Mouse (Mus musculus) thymus, postnatal 0 days (tissue): Measurements from ENCODE around the gene Cd79b. TPM values are rescaled to one million over a fixed set of nuclear protein-coding genes. Genes with fewer than 3 reads are reported as not detected.

Source experiments
- DNase-seq: peaks from one replicate; pipeline ENCODE4 v3.0.0-alpha.2; 2015; ENCODE audit warnings: low spot score
- polyA plus RNA-seq: library from polyadenylated mRNA; unstranded; fragments of >200 nt; fragmentation: Nextera tagmentation; extraction: Ambion mirVana; gene quantifications from 2 replicates; pipeline ENCODE4 v1.2.1, GENCODE M21; 2015

Gene Cd79b
- polyA plus RNA-seq, 1 experiment from 2014 or later: 38.5 TPM

DNA sequence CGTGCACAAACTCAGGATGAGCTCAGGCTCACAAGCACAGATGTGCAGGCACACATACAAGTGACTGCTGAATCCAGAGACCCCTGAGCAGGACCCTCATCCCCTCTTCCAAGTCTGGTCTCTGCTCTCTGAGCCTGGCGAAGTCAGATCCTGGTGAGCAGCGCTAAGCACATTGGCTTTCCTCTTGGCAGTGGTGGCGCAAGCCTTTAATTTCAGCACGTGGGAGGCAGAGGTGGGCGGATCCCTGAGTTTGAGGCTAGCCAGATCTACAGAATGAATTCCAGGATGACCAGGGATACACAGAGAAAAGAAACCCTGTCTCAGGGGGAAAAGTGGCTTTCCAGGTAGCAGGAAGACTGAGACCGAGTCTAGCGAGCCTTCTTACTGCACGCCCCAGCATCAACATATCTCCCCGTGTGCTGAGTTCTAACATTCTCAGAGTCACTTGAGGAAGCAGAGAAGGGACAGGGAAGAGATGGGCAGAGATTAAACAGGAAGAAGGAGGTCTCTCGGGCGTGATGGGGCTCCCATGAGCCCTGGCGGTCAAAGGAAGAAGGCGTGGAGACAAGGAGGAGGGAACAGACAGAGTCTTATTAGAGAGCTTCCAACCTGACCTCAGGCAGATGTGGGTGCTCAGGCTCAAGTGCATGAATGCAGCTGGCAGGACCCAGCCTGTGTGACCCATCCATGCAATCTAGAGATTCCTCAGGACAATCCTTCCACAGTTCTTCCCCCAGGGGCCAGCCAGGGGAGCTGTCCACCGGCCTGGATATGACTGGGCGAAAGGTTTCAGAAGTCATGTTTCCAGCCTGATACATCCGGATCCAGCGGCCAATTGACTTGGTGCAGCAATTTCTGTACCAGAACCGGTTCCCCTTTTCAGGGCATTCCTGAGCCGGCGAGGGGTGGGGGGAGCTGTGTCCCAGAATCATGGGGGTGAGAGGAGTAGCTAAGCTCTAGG, 4.1 kb upstream of the Cd79b start:
- DNase-seq: peak; percentile 50

DNA sequence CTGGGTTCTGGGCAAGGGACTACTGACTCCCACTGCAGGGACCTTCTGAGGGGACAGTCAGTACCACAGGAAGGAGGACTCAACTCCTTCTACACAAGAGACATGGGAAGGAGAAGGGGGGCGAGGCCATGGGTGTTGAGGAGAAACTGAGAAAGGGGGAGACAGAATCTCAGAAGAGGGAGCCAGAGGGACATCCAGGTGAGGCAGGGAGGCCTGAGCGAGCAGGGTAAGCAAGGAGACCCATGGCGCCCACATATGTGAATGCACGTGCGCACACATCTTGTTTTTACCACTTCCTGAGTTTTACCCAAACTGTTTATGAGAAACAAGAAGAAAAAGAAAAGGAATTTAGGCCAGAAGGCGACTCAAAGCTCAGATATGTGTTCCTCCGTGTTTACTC, 3.2 kb upstream of the Cd79b start:
- DNase-seq: peak; percentile 77

GRCm38 (mm10) chr11:106316416-106316815, 1.9 kb upstream of the Cd79b start:
- no peak for DNase-seq

- DNase-seq: peak; percentile 19
Observed at GRCm38 (mm10) chr11:106313533-106313932, 1.0 kb downstream of the Cd79b start.

GRCm38 (mm10) chr11:106310123-106310522, 4.4 kb downstream of the Cd79b start:
- no peak for DNase-seq

DNA sequence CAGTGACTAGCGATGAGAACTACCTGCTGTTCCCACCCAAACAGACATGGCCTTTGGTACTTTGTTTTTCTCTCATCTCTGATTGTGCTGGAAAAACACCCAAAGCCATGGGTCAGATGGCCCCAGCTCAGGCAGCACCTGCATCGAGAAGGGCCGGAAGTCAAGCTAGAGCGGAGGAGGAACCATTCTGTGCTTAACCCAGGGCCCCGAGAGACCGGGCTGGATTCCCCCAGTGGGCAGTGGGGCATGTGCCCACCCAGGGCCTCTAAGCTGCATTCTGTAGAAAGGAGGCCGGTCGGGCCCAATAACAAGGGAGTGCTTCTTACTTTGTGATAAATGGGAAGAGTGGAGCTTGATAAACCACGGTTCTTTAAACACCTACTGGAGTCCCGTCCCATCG, 6.4 kb downstream of the Cd79b start:
- no peak for DNase-seq

DNA sequence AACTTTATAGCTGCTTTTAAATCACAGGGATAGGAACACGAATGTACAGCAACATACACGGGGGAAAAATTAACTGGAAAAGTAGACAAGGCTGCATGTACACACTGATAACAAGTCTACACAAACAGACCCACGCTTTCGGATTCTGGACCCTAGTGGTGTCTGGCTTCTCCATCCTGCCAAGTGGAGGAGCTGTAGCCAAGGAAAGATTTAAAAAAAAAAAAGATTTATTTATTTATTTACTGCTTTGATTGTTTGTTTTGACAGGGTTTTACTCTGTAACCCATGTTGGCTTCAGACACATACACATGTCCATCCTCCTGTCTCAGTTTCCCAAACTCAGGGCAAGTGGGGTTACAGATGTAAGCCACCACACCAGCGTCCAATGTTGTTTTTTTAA, 7.1 kb downstream of the Cd79b start:
- no peak for DNase-seq

- DNase-seq: no peak
Observed at GRCm38 (mm10) chr11:106306758-106307157, 7.8 kb downstream of the Cd79b start.

DNA sequence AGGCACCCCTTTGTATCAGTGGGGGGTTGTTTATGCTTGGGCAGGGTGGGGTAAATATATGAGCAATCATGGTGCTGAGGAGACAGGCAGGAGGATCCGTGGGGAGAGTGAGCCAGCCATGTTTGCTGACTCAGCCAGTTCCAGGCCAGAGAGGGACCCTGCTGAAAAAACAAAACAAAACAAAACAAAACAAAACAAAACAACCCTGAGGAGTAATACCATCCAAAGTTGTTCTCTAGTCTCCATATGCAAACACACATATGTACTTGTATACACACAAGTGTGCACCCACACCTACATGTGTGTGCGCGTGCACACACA, 8.5 kb downstream of the Cd79b start:
- no peak for DNase-seq

DNA sequence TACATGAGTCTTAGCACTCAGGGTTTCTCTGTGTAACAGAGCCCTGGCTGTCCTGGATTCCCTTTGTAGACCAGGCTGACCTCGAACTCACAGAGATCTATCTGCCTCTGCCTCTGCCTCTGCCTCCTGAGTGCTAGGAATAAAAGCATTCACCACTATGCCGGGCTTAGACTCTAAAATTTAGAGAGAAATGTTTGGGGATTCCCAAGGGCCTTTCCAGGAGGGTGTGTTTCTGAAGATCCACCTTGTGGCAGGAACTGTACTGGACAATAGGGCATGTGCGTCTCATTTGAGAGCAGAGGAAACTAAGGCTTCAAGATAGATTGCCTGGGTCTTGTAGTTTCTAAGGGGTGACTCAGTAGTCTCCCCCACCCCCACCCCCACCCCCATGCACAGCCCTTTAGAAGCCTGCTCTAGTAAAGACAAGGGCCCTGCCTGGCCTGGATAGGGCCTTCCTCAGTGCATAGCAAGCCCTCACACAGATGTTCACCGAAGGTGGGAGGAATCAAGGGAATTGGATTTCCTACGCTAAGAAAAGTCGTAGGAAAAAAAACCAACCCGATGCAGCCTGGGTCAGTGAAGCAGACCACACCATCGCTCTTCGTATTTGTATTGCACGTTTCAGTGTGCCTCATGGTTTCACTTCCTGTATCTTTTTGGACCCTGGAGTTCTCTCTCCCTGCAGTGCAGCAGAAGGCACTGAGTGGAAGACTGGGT, 9.1 kb downstream of the Cd79b start:
- DNase-seq: no peak

DNA sequence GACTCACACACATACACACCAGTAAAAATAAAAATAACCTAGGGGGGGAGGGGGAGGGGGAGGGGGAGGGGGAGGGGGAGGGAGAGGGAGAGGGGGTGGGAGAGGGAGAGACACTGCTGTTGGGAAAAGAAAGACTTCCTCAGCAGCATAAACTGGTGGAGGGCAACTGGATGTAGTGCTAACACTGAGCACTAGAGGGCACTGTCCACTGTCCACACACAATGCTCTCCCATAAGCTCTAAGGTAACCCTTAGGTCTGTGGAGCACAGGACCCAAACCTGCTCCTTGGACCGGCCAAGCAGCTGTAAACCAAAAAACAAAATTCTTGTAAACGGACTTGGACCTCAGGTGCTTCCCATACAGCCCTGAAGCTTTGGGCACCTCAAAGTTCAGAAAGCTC, 11.9 kb downstream of the Cd79b start:
- DNase-seq: peak; percentile 80

GRCm38 (mm10) chr11:106301765-106302164, 12.8 kb downstream of the Cd79b start, which contains the start of gene Gh:
Gene Gh, minus strand, starts transcription at chr11:106301865.
- DNase-seq: no peak

DNA sequence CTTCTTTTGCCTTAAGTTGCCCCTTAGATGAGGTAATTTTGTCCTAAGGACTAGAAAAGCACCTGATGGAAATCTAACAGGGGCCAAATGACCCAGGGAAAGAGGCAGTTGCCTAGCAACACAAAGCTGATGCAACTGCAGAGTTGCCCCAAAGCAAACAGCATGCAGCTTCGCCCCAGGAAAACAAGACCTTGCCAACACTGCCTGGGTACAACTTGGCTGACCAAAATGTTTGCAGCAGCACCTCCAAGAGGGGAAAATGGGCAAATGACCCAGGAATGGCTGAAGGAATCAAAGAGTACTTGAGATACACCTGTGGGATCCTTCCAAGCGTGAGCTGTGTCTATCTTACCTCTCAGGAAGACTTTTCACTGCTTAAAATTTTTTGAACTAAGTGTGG, 22.7 kb downstream of the Cd79b start:
- DNase-seq: no peak

GRCm38 (mm10) chr11:106290376-106290775, 24.2 kb downstream of the Cd79b start:
- DNase-seq: no peak

- DNase-seq: peak; percentile 37
Observed at GRCm38 (mm10) chr11:106289369-106289768, 25.2 kb downstream of the Cd79b start.

GRCm38 (mm10) chr11:106286987-106287386, 27.6 kb downstream of the Cd79b start:
- no peak for DNase-seq

GRCm38 (mm10) chr11:106286206-106286605, 28.4 kb downstream of the Cd79b start:
- DNase-seq: no peak

DNA sequence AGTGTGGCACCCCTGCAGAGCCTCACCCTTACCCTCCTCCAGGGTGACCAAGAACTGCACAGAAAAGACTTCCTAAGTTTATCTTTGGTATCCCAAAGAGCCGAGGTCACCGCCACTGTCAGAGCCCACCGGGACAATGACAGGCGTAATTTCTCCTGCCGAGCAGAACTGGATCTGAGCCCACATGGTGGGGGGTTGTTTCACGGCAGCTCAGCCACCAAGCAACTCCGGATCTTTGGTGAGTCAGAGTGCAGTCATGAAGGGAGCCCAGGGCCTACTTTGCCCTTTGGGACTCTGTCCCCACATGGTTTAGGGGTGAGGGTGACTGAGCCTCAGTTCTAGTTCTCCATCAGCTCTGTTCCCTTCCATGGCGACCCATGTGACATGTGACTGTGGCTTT, 30.4 kb downstream of the Cd79b start:
- DNase-seq: no peak

GRCm38 (mm10) chr11:106283371-106283770, 31.2 kb downstream of the Cd79b start:
- no peak for DNase-seq

- no peak for DNase-seq
Observed at GRCm38 (mm10) chr11:106282452-106282851, 32.1 kb downstream of the Cd79b start.

GRCm38 (mm10) chr11:106276454-106276853, 38.1 kb downstream of the Cd79b start, which contains the start of gene Tcam1:
Gene Tcam1, plus strand, starts transcription at chr11:106276672.
- DNase-seq: peak; percentile 98

DNA sequence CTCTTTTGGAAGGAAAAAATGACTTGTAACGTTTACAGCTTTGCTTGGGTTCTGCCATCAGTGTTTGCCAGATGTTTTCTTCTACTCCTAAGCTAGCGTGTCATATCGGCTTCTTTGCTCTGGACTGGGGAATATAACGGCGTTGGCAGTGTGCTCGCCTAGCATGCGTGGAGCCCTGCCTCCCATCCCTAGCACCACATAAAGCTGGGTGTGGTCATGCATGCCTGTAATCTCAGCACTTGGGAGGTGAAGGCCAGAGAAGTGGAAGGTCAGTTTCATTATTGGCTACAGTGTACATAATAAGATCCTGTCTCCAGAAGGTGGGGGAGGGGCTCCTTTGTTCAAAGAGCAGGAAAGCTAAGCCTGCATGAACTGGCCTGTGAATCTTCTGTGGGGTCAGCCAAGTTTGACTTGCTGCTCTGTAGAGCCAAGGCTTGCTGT, 39.6 kb downstream of the Cd79b start:
- DNase-seq: no peak
